Mouse (Mus musculus): ENCODE data around the gene Slc17a2.

DNA sequence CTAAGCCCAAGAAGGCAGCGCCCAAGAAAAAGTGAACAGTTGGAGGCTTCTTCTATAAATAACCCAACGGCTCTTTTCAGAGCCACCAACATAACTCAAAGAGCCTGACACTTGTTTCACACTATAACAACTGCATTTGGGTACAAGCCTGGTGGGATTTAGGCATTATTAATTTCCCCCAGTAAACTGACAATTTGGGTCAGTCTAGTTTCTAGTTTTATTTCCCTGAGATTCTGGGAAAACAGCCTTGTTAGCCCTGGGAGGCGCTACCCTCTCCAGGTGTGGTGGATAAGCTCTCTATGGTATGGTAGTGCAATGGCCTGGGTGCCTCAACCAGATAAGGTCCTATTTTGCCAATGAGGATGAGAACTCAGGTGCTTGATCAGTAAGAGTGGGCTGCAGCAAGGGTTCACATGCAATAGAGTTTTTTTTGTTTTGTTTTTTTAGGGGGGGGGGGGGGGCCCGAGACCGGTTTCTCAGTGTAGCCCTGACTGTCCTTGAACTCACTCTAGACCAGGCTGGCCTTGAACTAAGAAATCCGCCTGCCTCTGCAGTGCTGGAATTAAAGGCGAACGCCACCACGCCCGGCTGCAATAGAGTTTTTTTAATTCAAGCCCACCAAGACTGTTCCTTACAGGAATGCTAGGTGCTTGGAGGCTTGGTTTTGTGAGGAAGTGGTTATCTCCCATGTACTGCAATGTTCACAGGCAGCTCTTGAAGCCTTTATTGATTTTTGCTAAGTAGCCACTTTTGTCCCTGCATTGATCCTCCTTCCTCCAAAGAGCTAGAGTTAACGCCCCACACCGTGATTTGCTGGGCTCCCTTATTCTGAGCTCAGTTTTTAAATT lies 42.2 kb upstream of the Slc17a2 start:
- TF ChIP-seq USF1 (IDR thresholded peaks at IDR 0.05; ENCODE audit: low read depth, low read length), result no peak
- no peak for TF ChIP-seq EP300 (IDR thresholded peaks at IDR 0.05; ENCODE audit: low read depth in 1 of 2, low read length in 2 of 2)
- TF ChIP-seq HCFC1 (IDR thresholded peaks at IDR 0.05; ENCODE audit: low read depth, low read length), result no peak

Data from MEL (cell line).